Mouse (Mus musculus): Measurements from ENCODE around the gene Sap30bp. TPM values are rescaled to one million over a fixed set of nuclear protein-coding genes. Genes with fewer than 3 reads are reported as not detected.

Sap30bp gene
- polyA plus RNA-seq, 2 experiments, result 20.0 to 22.6 TPM

DNA sequence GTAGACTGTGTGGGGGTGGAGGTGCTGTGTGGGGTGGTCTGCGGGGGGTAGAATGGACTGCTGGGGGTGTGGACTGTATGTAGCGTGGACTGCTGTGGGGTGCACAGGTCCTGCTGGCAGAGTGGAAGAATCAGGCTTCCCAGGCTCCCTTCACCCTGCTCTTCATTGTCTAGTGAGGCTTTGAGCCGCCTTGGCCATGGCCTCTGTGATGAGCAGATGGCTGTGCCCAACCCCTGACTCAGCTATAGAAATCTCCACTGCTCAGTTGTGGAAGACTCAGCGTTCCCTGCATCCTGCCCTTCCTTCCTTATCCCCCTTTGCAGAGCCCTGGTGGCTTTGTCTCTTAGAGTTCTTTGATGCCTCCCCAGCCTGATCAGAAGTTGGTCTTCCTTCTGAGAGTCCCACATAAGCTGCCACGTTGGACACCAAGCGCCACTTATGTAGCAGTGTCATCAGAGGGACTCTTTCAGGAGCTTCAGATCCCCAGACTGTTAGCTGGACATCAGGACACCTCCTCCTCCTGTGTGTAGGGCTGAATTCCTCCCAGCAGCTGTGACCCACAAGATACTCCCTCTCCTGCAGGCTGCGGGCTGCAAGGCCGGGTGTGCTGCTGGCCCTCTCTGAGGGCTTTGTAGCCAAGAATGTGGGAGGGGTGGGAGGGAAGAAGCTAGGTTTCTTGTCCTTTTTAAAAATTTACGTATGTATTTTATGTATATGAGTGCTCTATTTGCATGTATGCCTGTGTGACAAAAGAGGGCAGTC lies 29.8 kb downstream of the Sap30bp start:
- H3K9ac ChIP-seq (replicated peaks), result no peak overlapping the region
- no peak overlapping the region for H3K4me3 ChIP-seq (ENCODE audit: insufficient read depth in 1 of 2, low read depth in 2 of 2, low read length in 2 of 2)
- no peak for TF ChIP-seq CTCF (IDR thresholded peaks at IDR 0.05; ENCODE audit: low read depth)
- TF ChIP-seq EP300 (IDR thresholded peaks at IDR 0.05; ENCODE audit: low read depth), result no peak
- no peaks in the 10 kb centered on the region for H3K9me3 ChIP-seq (ENCODE audit: control insufficient read depth, low read length)
- H3K4me1 ChIP-seq (replicated peaks; ENCODE audit: control insufficient read depth in 2 of 2, insufficient read depth in 2 of 2, low read length in 1 of 2), result peaks cover 6 to 9% of the 10 kb centered on the region in 2 experiments
- no peak overlapping the region for H3K4me2 ChIP-seq (ENCODE audit: low read depth)
- no peaks in the 10 kb centered on the region for H3K27me3 ChIP-seq (ENCODE audit: control insufficient read depth, insufficient read depth, low read length)
- peaks cover 22% of the 10 kb centered on the region for H3K36me3 ChIP-seq (replicated peaks; ENCODE audit: control insufficient read depth, insufficient read depth, low read depth)
- WGBS (ENCODE audit: insufficient replicate concordance), result 85% methylated on average over 9 of the region's 9 CpGs
- no peak overlapping the region for H3K27ac ChIP-seq
- ATAC-seq (ENCODE audit: insufficient read depth) (no peak), DNase-seq (ENCODE audit: low read depth in 3 of 3, low spot score in 3 of 3) (no peak)

DNA sequence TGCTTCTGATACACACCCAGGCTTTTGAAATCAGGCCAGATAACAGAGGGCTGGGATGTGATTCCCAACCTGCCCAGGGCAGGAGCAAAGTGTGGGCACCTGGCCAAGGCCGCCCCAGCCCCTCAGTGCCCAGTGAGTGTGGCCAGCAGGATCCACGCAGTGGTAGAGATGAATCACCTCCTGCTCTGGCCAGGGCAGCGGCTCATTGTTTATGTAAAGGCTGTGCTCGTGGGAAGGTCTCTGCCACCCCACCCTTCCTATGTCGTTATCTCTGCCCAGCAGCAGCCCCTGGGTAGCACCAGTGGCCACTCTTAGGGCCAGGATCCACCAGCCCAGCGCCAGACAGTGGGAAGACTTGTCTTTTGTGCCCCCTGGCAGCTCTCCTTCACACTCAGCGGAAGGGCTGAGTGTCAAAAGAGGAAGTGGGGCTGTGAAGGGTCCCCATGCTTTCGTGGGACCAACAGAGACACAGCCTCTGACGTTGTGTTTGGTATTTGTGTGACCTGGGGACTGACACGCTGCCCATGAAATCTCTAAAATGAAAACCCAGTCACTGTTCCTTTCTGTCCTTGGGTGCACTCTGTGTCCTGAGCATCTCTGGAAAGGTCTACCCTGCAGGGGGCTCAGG lies 32.0 kb downstream of the Sap30bp start:
- Histone ChIP-seq H3K4me3 (ENCODE audit: insufficient read depth in 1 of 2, low read depth in 2 of 2, low read length in 2 of 2) (no peak overlapping the region), H3K4me2 (ENCODE audit: low read depth) (no peak overlapping the region), H3K27ac (no peak overlapping the region), H3K27me3 (ENCODE audit: control insufficient read depth, insufficient read depth, low read length) (no peaks in the 10 kb centered on the region), H3K9ac (replicated peaks) (no peak overlapping the region), H3K9me3 (ENCODE audit: control insufficient read depth, low read length) (no peaks in the 10 kb centered on the region), H3K4me1 (replicated peaks; ENCODE audit: control insufficient read depth in 2 of 2, insufficient read depth in 2 of 2, low read length in 1 of 2) (peaks cover 6 to 11% of the 10 kb centered on the region in 2 experiments), H3K36me3 (replicated peaks; ENCODE audit: control insufficient read depth, insufficient read depth, low read depth) (peaks cover 22% of the 10 kb centered on the region)
- no peak for DNase-seq (ENCODE audit: low read depth in 3 of 3, low spot score in 3 of 3)
- 20% methylated on average over 10 of the region's 10 CpGs for WGBS (ENCODE audit: insufficient replicate concordance)
- ATAC-seq (ENCODE audit: insufficient read depth), result peak; percentile 57; the same call in 1 of the 2 replicates
- no peak for TF ChIP-seq EP300 (IDR thresholded peaks at IDR 0.05; ENCODE audit: low read depth)
- TF ChIP-seq CTCF (IDR thresholded peaks at IDR 0.05; ENCODE audit: low read depth), result no peak

DNA sequence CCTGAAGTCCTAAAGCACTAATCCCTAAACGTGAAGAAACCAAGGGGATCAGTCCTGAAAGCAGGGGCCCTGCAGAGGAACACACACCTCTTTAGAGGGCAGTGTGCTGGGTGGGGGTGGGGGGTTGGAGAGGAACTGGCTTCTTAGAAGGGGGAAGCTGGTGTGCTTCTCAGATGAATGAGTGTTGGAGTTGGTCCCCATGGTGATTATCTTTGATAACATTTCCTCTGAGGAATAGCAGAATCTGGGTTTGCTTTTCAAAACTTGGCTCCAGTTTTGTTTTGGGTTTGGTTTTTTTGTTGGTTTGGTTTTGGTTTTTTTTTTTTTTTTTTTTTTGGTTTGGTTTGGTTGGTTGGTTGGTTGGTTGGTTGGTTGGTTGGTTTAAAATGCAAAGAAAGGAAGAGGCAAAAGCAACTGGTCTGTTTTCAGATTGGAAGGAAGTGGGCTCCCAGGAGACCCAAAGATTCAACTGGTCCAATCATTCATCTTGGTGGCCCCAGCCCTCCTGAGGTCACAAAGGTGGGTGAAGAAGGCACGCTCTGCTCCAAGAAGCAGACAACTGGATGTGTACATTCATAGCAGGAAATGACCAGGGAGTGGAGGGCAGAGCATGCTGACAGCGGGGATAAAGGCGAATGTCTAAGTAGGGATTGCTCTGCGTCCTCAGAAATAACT lies 35.8 kb downstream of the Sap30bp start:
- Histone ChIP-seq H3K4me1 (replicated peaks; ENCODE audit: control insufficient read depth in 2 of 2, insufficient read depth in 2 of 2, low read length in 1 of 2) (peaks cover 6 to 11% of the 10 kb centered on the region in 2 experiments), H3K27ac (no peak overlapping the region), H3K9me3 (ENCODE audit: control insufficient read depth, low read length) (no peaks in the 10 kb centered on the region), H3K36me3 (replicated peaks; ENCODE audit: control insufficient read depth, insufficient read depth, low read depth) (peaks cover 14% of the 10 kb centered on the region), H3K9ac (replicated peaks) (no peak overlapping the region), H3K4me3 (ENCODE audit: insufficient read depth in 1 of 2, low read depth in 2 of 2, low read length in 2 of 2) (no peak overlapping the region), H3K27me3 (ENCODE audit: control insufficient read depth, insufficient read depth, low read length) (peaks cover 3% of the 10 kb centered on the region), H3K4me2 (ENCODE audit: low read depth) (no peak overlapping the region)
- WGBS (ENCODE audit: insufficient replicate concordance), result 46% methylated on average over 5 of the region's 5 CpGs
- TF ChIP-seq CTCF (IDR thresholded peaks at IDR 0.05; ENCODE audit: low read depth), result no peak
- no peak for DNase-seq (ENCODE audit: low read depth in 3 of 3, low spot score in 3 of 3)
- no peak for ATAC-seq (ENCODE audit: insufficient read depth)

DNA sequence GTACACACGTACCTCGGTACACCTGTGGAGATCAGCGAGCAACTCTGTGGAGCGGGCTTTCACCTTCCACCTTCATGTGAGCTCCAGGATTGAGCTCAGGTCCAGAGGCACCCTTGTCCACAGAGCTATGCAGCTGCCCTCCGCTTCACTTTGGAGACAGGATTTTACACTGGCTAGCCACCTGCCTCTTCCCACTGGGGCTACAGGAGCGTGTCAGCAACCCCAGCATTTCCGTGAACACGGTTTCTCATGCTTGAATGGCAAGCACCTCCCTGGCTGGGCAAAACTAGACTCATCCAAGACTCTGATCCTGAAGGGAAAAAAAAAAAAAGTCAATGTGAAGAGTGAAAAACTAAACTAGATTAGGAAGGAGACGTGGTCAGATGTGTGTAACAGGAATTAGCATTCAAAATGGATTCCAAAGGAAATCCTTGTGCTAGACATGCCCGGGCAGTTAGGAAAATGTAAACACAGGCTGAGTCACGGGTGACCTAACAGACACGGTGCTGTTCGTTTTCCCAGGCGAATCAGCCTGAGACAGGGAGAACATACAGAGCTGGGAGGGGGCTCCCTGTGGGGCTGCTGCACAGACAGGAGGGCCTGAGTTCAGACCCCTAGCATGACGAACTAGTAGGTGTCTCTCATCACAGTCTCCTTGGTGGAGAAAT lies 37.1 kb downstream of the Sap30bp start:
- Histone ChIP-seq H3K4me2 (ENCODE audit: low read depth) (no peak overlapping the region), H3K27ac (no peak overlapping the region), H3K4me3 (ENCODE audit: insufficient read depth in 1 of 2, low read depth in 2 of 2, low read length in 2 of 2) (no peak overlapping the region), H3K36me3 (replicated peaks; ENCODE audit: control insufficient read depth, insufficient read depth, low read depth) (peaks cover 2% of the 10 kb centered on the region), H3K27me3 (ENCODE audit: control insufficient read depth, insufficient read depth, low read length) (peaks cover 16% of the 10 kb centered on the region), H3K4me1 (replicated peaks; ENCODE audit: control insufficient read depth in 2 of 2, insufficient read depth in 2 of 2, low read length in 1 of 2) (peaks cover 0 to 4% of the 10 kb centered on the region in 2 experiments; a peak in 2 of 4 replicates), H3K9ac (replicated peaks) (no peak overlapping the region), H3K9me3 (ENCODE audit: control insufficient read depth, low read length) (no peaks in the 10 kb centered on the region)
- no peak for DNase-seq (ENCODE audit: low read depth in 3 of 3, low spot score in 3 of 3)
- 58% methylated on average over 15 of the region's 15 CpGs for WGBS (ENCODE audit: insufficient replicate concordance)
- no peak for TF ChIP-seq EP300 (IDR thresholded peaks at IDR 0.05; ENCODE audit: low read depth)
- no peak for TF ChIP-seq CTCF (IDR thresholded peaks at IDR 0.05; ENCODE audit: low read depth)
- ATAC-seq (ENCODE audit: insufficient read depth), result no peak

Data from liver, embryonic 14.5 days (tissue).